Comparison of ENCODE assay signal across 8 mouse cellular contexts in genomic region chr6:4504603-4505131, GRCm38 (mm10). TPM values are rescaled to one million over a fixed set of nuclear protein-coding genes. Genes with fewer than 3 reads are reported as not detected.
A peak's percentile ranks its signal among the peaks of the same experiment; 100 is the strongest.
DNase-seq lines count a peak whose midpoint lies in the region; ATAC-seq and TF ChIP-seq lines count a peak whose summit lies in the region.

TSS of gene Col1a2 (plus strand) at chr6:4504814.

- no peaks in the 10 kb centered on the region for H3K4me1 ChIP-seq in lung, embryonic 14.5 days (ENCODE audit: insufficient read depth)
- H3K4me1 ChIP-seq in heart, embryonic 13.5 days, result peaks cover 21% of the 10 kb centered on the region
- H3K4me1 ChIP-seq in small intestine, adult 2 months (ENCODE audit: control insufficient read depth, insufficient read depth, insufficient read length, low read length), result no peaks in the 10 kb centered on the region

- WGBS in lung, embryonic 14.5 days, result 17% methylated on average over 2 of the region's 3 CpGs
- 20% methylated on average over 3 of the region's 3 CpGs for WGBS in heart, embryonic 13.5 days
- WGBS in small intestine, adult 2 months, result 17% methylated on average over 3 of the region's 3 CpGs

- peak within 1 kb of the TSS; percentile 53 for H3K4me3 ChIP-seq in lung, embryonic 14.5 days (ENCODE audit: low read depth, low read length)
- peak within 1 kb of the TSS; percentile 60 for H3K4me3 ChIP-seq in heart, embryonic 13.5 days
- H3K4me3 ChIP-seq in small intestine, adult 2 months (ENCODE audit: low read depth, low read length), result peak within 1 kb of the TSS; percentile 61

- peak; percentile 45 for ATAC-seq in lung, embryonic 14.5 days (ENCODE audit: insufficient read depth)
- no peak; the same call in 1 of the 2 replicates for ATAC-seq in heart, embryonic 13.5 days (ENCODE audit: extremely low read depth, insufficient number of reproducible peaks, low FRiP score, low TSS enrichment)

- peak within 1 kb of the TSS; percentile 69 for H3K9ac ChIP-seq in lung, embryonic 14.5 days
- H3K9ac ChIP-seq in heart, embryonic 13.5 days, result peak within 1 kb of the TSS; percentile 80

- peak within 1 kb of the TSS; percentile 73 for H3K4me2 ChIP-seq in lung, embryonic 14.5 days
- H3K4me2 ChIP-seq in heart, embryonic 13.5 days, result peak within 1 kb of the TSS; percentile 89

- TF ChIP-seq POLR2A in small intestine, adult 2 months (IDR thresholded peaks at IDR 0.05; ENCODE audit: low read depth, low read length), result no peak

- no peak for TF ChIP-seq CTCF in lung, embryonic 14.5 days (IDR thresholded peaks at IDR 0.05; ENCODE audit: low read depth)
- no peak for TF ChIP-seq CTCF in small intestine, adult 2 months (IDR thresholded peaks at IDR 0.05; ENCODE audit: extremely low read depth, insufficient read length, insufficient replicate concordance, low read depth, low read length)

- DNase-seq in lung, embryonic 14.5 days, result peak; percentile 23
- no peak for DNase-seq in lung, postnatal 36 days
- DNase-seq in embryo, embryonic 11 days, result peak; percentile 45
- DNase-seq in left cerebral cortex, postnatal 4 days, result no peak
- DNase-seq in spleen, adult 18-20 months, result no peak
- no peak for DNase-seq in frontal cortex, postnatal 25 days (ENCODE audit: low spot score in 2 of 2)

- no peaks in the 10 kb centered on the region for H3K9me3 ChIP-seq in lung, embryonic 14.5 days (ENCODE audit: low read depth, low read length)
- no peaks in the 10 kb centered on the region for H3K9me3 ChIP-seq in heart, embryonic 13.5 days

- H3K36me3 ChIP-seq in lung, embryonic 14.5 days (ENCODE audit: insufficient read depth), result peaks cover 8% of the 10 kb centered on the region; the same call in 1 of the 2 replicates
- no peaks in the 10 kb centered on the region for H3K36me3 ChIP-seq in heart, embryonic 13.5 days
- no peaks in the 10 kb centered on the region for H3K36me3 ChIP-seq in small intestine, adult 2 months (ENCODE audit: control insufficient read depth, insufficient read depth, low read length)

- H3K27ac ChIP-seq in lung, embryonic 14.5 days (ENCODE audit: low read depth), result peak within 1 kb of the TSS; percentile 91
- peak within 1 kb of the TSS; percentile 79 for H3K27ac ChIP-seq in heart, embryonic 13.5 days (replicated peaks)
- H3K27ac ChIP-seq in small intestine, adult 2 months (ENCODE audit: insufficient read depth, low read depth, low read length), result peak within 1 kb of the TSS; percentile 79

- intact Hi-C loops in left cerebral cortex, postnatal 4 days (cut with DNase I), result no loop called here

- H3K27me3 ChIP-seq in lung, embryonic 14.5 days (ENCODE audit: insufficient read depth, low read length), result no peaks in the 10 kb centered on the region
- H3K27me3 ChIP-seq in heart, embryonic 13.5 days (replicated peaks), result no peaks in the 10 kb centered on the region
- H3K27me3 ChIP-seq in small intestine, adult 2 months (ENCODE audit: control insufficient read depth, insufficient read depth, low read length), result no peaks in the 10 kb centered on the region; the same call in 1 of the 2 replicates

RNA-seq across cellular contexts. Expression of gene Col1a2, which starts in this region (rescaled TPM):
- 626 and 660 TPM in 2 replicates for polyA plus RNA-seq in lung, embryonic 14.5 days (2014; fragmentation: Nextera tagmentation; extraction: Ambion mirVana)
- 253 and 328 TPM in 2 replicates for polyA plus RNA-seq in heart, embryonic 13.5 days (2015; fragmentation: Nextera tagmentation; extraction: Ambion mirVana)
- 10 to 100 TPM; 67.5 to 70.6 TPM for total RNA-seq in left cerebral cortex, postnatal 4 days (2021)
- 31.8 and 39.8 TPM in 2 replicates for polyA plus RNA-seq in small intestine, adult 2 months (2012; rRNA removed)

Comparison
In these comparisons a context has a peak if more than half of its experiments do, and no peak if none do; other contexts are left out.
1. DNase-seq: peak in lung, embryonic 14.5 days (single experiment) and embryo, embryonic 11 days (single experiment); none in lung, postnatal 36 days (single experiment), left cerebral cortex, postnatal 4 days (single experiment), spleen, adult 18-20 months (0 of 2) and frontal cortex, postnatal 25 days (0 of 2).
2. Peak in every context shown above with its lines, with median percentiles within 50 percentile points of each other: H3K27ac ChIP-seq and H3K4me3 ChIP-seq.